Mouse (Mus musculus): ENCODE measurements around the gene Susd6.

GRCm38 (mm10) chr12:80927518-80927917, 137.2 kb downstream of the Susd6 start:
- TF ChIP-seq ZMIZ1 (IDR thresholded peaks at IDR 0.05; ENCODE audit: low read depth, low read length) (no peak), EP300 (IDR thresholded peaks at IDR 0.05; ENCODE audit: low read length) (no peak), POLR2A (IDR thresholded peaks at IDR 0.05; ENCODE audit: low read depth, low read length) (no peak), GABPA (IDR thresholded peaks at IDR 0.05; ENCODE audit: insufficient replicate concordance, low read depth, low read length) (no peak), HCFC1 (IDR thresholded peaks at IDR 0.05; ENCODE audit: low read depth, low read length) (no peak)

Data from CH12.LX (cell line).